Mouse (Mus musculus) G1E (cell line): ENCODE results near the gene Hipk2.

Experiments
- CTCF ChIP-seq: IDR thresholded peaks from 2 replicates; pipeline ENCODE4 v1.5.1; 2012; ENCODE audit warnings: low read depth, low read length, inconsistent platforms, mixed read lengths
- GATA1 ChIP-seq: IDR thresholded peaks from 2 replicates; pipeline ENCODE4 v1.6.1; 2012; ENCODE audit warnings: borderline replicate concordance, low read length, inconsistent platforms, mixed read lengths
- POLR2AphosphoS5 ChIP-seq: IDR thresholded peaks from 2 replicates; pipeline ENCODE4 v1.6.1; 2012; ENCODE audit warnings: low read depth, low read length, inconsistent platforms; ENCODE audit not compliant: insufficient replicate concordance
- TAL1 ChIP-seq: conservative IDR thresholded peaks from 2 replicates; pipeline ENCODE4 v1.6.1; 2012; ENCODE audit warnings: low read depth, low read length, inconsistent platforms, mixed read lengths

GRCm38 (mm10) chr6:38779411-38779810, 96.6 kb downstream of the Hipk2 start:
- no peak for TF ChIP-seq POLR2AphosphoS5
- TF ChIP-seq CTCF = no peak
- no peak for TF ChIP-seq TAL1
- no peak for TF ChIP-seq GATA1
